Mouse (Mus musculus): Measurements from ENCODE around the gene Pigq.

DNA sequence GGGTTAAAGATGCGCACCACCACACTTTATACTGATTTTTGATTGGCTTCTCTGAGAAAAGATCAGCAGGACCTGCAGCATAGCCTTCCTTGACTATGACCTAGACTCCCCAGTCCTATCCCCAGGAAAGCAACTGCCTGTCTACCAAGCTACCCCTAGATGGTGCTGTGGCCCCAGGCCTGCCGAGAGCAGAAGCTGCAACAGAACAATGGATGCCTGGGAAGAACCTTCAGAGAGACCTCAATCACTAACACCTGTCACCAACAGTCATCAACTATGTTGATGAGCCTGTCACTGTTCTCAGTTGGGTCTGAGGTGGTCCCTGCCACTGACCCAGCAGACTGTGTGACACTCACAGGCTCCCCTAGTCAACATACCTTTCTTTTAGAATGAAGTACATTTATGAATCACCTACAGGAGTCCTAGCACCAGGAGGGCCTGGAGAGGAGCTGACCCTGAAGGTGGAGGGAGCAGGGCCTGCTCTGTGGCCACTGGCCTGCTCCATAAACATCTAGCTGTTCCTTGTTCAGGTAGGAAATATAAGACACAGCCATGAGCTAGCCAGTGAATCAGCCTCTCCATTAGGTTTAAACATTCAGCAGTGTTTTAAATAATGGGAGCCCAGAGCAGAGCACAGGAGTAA is 50.6 kb downstream of the Pigq start:
- TF ChIP-seq CTCF (IDR thresholded peaks at IDR 0.05; ENCODE audit: insufficient read depth, low read depth, low read length) (peak; percentile 64), POLR2A (IDR thresholded peaks at IDR 0.05; ENCODE audit: insufficient read depth, low read depth, low read length) (no peak)
